ENCODE assay signal across 8 mouse cellular contexts in the genomic region with DNA sequence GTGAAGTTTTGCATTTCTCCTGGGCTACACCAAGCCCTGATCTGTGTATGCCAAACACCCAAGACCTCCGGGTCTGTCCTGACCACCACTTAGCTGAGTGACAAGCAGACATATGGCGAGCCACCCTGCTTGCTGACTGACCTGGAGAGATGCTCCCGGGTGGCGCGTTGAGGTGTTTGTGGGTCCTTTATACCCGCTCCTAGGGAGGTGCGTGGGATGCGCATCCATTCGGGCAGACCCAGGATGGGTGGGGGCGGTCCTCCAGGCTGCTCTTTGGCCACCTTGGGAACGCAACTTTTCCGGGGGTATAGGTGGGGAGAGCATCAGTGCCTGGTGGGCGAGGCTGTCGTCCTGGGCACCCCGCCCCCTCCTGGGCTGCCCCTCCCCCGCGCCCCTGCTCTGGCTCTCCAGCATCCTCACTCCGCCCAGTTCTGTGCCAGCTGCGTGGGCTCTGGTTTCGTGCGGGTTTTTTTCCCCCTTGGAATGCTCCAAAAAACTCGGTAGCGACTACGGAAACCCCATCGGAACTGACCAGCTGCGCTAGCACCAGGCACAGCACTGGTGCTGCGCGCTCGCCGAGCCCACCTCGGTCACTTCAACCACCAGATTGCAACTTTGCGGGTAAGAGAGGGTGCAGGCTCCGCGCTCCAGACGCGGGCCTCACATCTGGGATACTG. TPM values are rescaled to one million over a fixed set of nuclear protein-coding genes. Genes with fewer than 3 reads are reported as not detected.
DNase-seq lines count a peak whose midpoint lies in the region; ATAC-seq and TF ChIP-seq lines count a peak whose summit lies in the region.

Gene Trpc4 (plus strand): TSS at position 397 of the 677 bp plus-strand sequence.

- no peaks in the 10 kb centered on the region for H3K9me3 ChIP-seq in heart, embryonic 12.5 days (replicated peaks)
- no peaks in the 10 kb centered on the region for H3K9me3 ChIP-seq in ES-E14 (ENCODE audit: control insufficient read depth, insufficient read depth, low read depth, low read length)
- H3K9me3 ChIP-seq in midbrain, embryonic 16.5 days (replicated peaks; ENCODE audit: control insufficient read depth, low read length, poor library complexity, severe bottlenecking): no peaks in the 10 kb centered on the region

- intact Hi-C loops in heart, postnatal 36 days (cut with DNase I): no loop called here

- in situ Hi-C loops in ES-E14 (cut with MboI; ENCODE audit: low sequenced_read_pairs in 2 of 2, unreplicated experiment in 2 of 2): no loop called here

- no peaks in the 10 kb centered on the region for H3K36me3 ChIP-seq in heart, embryonic 12.5 days
- no peaks in the 10 kb centered on the region for H3K36me3 ChIP-seq in ES-E14 (ENCODE audit: control insufficient read depth, insufficient read depth, low read length, poor library complexity, severe bottlenecking)
- H3K36me3 ChIP-seq in midbrain, embryonic 16.5 days (ENCODE audit: control insufficient read depth, insufficient read depth, low read length): no peaks in the 10 kb centered on the region

- under 1% methylated on average over 36 of the region's 36 CpGs for WGBS in heart, embryonic 12.5 days
- WGBS in midbrain, embryonic 16.5 days: 1% methylated on average over 34 of the region's 36 CpGs

- peak within 1 kb of the TSS; percentile 91 for H3K4me2 ChIP-seq in heart, embryonic 12.5 days
- H3K4me2 ChIP-seq in midbrain, embryonic 16.5 days (ENCODE audit: low read length): peak within 1 kb of the TSS; percentile 91

- no peak for DNase-seq in heart, postnatal 36 days
- DNase-seq in ES-E14 (ENCODE audit: low read depth, low spot score): no peak
- DNase-seq in layer of hippocampus, postnatal 25 days (ENCODE audit: extremely low spot score in 1 of 2, low spot score in 1 of 2): peak; percentile 30 to 38
- no peak for DNase-seq in spleen, postnatal 4 days (ENCODE audit: low spot score in 2 of 2)
- no peak for DNase-seq in adrenal gland, postnatal 14 days

- peak within 1 kb of the TSS; percentile 47 for H3K4me3 ChIP-seq in heart, embryonic 12.5 days
- H3K4me3 ChIP-seq in ES-E14 (ENCODE audit: insufficient read depth in 1 of 2, low read depth in 1 of 2, low read length in 2 of 2, poor library complexity in 1 of 2, severe bottlenecking in 1 of 2): peak within 1 kb of the TSS; percentile 46 to 63
- peak within 1 kb of the TSS; percentile 51 for H3K4me3 ChIP-seq in midbrain, embryonic 16.5 days (ENCODE audit: low read depth, low read length)

- H3K27me3 ChIP-seq in heart, embryonic 12.5 days (replicated peaks): peaks cover 27% of the 10 kb centered on the region
- 0 out of 2 replicates have a peak, but pooled peaks cover 3% of the 10 kb centered on the region for H3K27me3 ChIP-seq in midbrain, embryonic 16.5 days (ENCODE audit: control insufficient read depth, insufficient read depth, low read depth, low read length)

- no peak within 1 kb of the TSS for H3K27ac ChIP-seq in heart, embryonic 12.5 days (ENCODE audit: poor library complexity, severe bottlenecking)
- no peak within 1 kb of the TSS for H3K27ac ChIP-seq in ES-E14 (ENCODE audit: insufficient read depth, low read depth, low read length, poor library complexity, severe bottlenecking)
- H3K27ac ChIP-seq in midbrain, embryonic 16.5 days (ENCODE audit: low read length): peak within 1 kb of the TSS; percentile 14; the same call in 1 of the 2 replicates

- 0 out of 2 replicates have a peak, but pooled peaks have one; percentile 39 for ATAC-seq in heart, embryonic 12.5 days (ENCODE audit: insufficient number of reproducible peaks, low FRiP score)
- ATAC-seq in frontal cortex, adult (ENCODE audit: low TSS enrichment): peak; percentile 35
- ATAC-seq in midbrain, embryonic 16.5 days: peak; percentile 58

- peaks cover 20% of the 10 kb centered on the region for H3K4me1 ChIP-seq in heart, embryonic 12.5 days (replicated peaks)
- peaks cover 0 to 4% of the 10 kb centered on the region in 2 experiments; a peak in 1 of 4 replicates for H3K4me1 ChIP-seq in ES-E14 (ENCODE audit: control insufficient read depth in 2 of 2, insufficient read depth in 2 of 2, low read length in 2 of 2, poor library complexity in 1 of 2)
- peaks cover 4% of the 10 kb centered on the region; the same call in 1 of the 2 replicates for H3K4me1 ChIP-seq in midbrain, embryonic 16.5 days (ENCODE audit: control insufficient read depth, insufficient read depth, low read length)

- peak within 1 kb of the TSS; percentile 17; the same call in 1 of the 2 replicates for H3K9ac ChIP-seq in heart, embryonic 12.5 days
- no peak within 1 kb of the TSS for H3K9ac ChIP-seq in ES-E14 (ENCODE audit: insufficient read depth, low read depth, low read length, poor library complexity, severe bottlenecking)
- H3K9ac ChIP-seq in midbrain, embryonic 16.5 days (ENCODE audit: low read depth, low read length): peak within 1 kb of the TSS; percentile 62

TF ChIP-seq in ES-E14, 5 proteins besides CTCF, POLR2A, EP300 and RAD21:
- no peak for TF ChIP-seq CHD2 (IDR thresholded peaks at IDR 0.05; ENCODE audit: low read depth, low read length)
- TF ChIP-seq HCFC1 (IDR thresholded peaks at IDR 0.05; ENCODE audit: borderline replicate concordance, insufficient read depth, low read length): no peak
- no peak for TF ChIP-seq ZNF384 (IDR thresholded peaks at IDR 0.05; ENCODE audit: low read depth, low read length)

RNA-seq across cellular contexts. Expression of gene Trpc4, which starts in this region (rescaled TPM):
- polyA plus RNA-seq in heart, embryonic 12.5 days (2016; fragmentation: Nextera tagmentation; extraction: Ambion mirVana): 0.18 and 0.26 TPM in 2 replicates
- total RNA-seq in heart, postnatal 36 days (2021): under 1 TPM; 0.19 to 0.36 TPM
- 0.05 TPM in 1 of 2 replicates, not detected in the other for total RNA-seq in ES-E14 (2012; rRNA removed)
- total RNA-seq in layer of hippocampus, postnatal 25 days (2021): 10 to 100 TPM; 61.1 to 64.0 TPM
- 5.3 and 6.8 TPM in 2 replicates for polyA plus RNA-seq in midbrain, embryonic 16.5 days (2015; fragmentation: Nextera tagmentation; extraction: Ambion mirVana)
- total RNA-seq in adrenal gland, postnatal 14 days (2021): 0.37 and 0.60 TPM in 2 replicates

Comparison
In these comparisons a context has a peak if more than half of its experiments do, and no peak if none do; other contexts are left out.
1. RNA of gene Trpc4 (total RNA-seq): 61.1 to 64.0 TPM in layer of hippocampus, postnatal 25 days; 0.37 to 0.60 TPM in adrenal gland, postnatal 14 days, 0.19 to 0.36 TPM in heart, postnatal 36 days and 0.05 TPM in ES-E14; every median in the first group is over 10 times any median in the second.
2. Peak in ATAC-seq, H3K4me3 ChIP-seq, H3K9ac ChIP-seq and H3K4me2 ChIP-seq in heart, embryonic 12.5 days; RNA of the gene not detected or under 1 TPM.
3. DNase-seq: peak in layer of hippocampus, postnatal 25 days (2 of 2); none in heart, postnatal 36 days (0 of 2), ES-E14 (single experiment), spleen, postnatal 4 days (0 of 2) and adrenal gland, postnatal 14 days (single experiment).
4. Peak in every context shown above with its lines, with median percentiles within 50 percentile points of each other: ATAC-seq and H3K4me3 ChIP-seq.